Mouse (Mus musculus) kidney, embryonic 16.5 days (tissue): ENCODE measurements around the gene Rfx1. TPM values are rescaled to one million over a fixed set of nuclear protein-coding genes. Genes with fewer than 3 reads are reported as not detected.
A peak's percentile ranks its signal among the peaks of the same experiment; 100 is the strongest.

ENCODE experiments used
- ATAC-seq: fragments of 200-750 bp; cut with Nextera tagmentation; 2 replicates; pipeline ENCODE4 v1.8.0; 2017; ENCODE audit warnings: moderate TSS enrichment; ENCODE audit not compliant: low FRiP score, low TSS enrichment
- H3K27ac ChIP-seq: fragments of 300-500 bp; sonication (generic); 2 replicates; pipeline ENCODE4 v1.5.1; 2014; ENCODE audit warnings: low read length
- H3K27me3 ChIP-seq: fragments of 300-500 bp; sonication (generic); 2 replicates; pipeline ENCODE4 v1.6.1; 2014; ENCODE audit warnings: low read length, control low read depth, mixed read lengths; ENCODE audit not compliant: insufficient read depth
- H3K36me3 ChIP-seq: fragments of 300-500 bp; sonication (generic); 2 replicates; pipeline ENCODE4 v1.6.1; 2014; ENCODE audit warnings: low read length, control low read depth, mixed read lengths; ENCODE audit not compliant: insufficient read depth
- H3K4me1 ChIP-seq: fragments of 300-500 bp; sonication (generic); 2 replicates; pipeline ENCODE4 v1.6.1; 2014; ENCODE audit warnings: low read length, control low read depth, mixed read lengths; ENCODE audit not compliant: insufficient read depth
- H3K4me2 ChIP-seq: fragments of 300-500 bp; sonication (generic); replicated peaks from 2 replicates; pipeline ENCODE4 v1.6.1; 2014; ENCODE audit warnings: low read depth, low read length
- H3K4me3 ChIP-seq: fragments of 300-500 bp; sonication (generic); 2 replicates; pipeline ENCODE4 v1.5.1; 2014; ENCODE audit warnings: mild to moderate bottlenecking, low read length
- H3K9ac ChIP-seq: fragments of 300-500 bp; sonication (generic); replicated peaks from 2 replicates; pipeline ENCODE4 v1.6.1; 2014; ENCODE audit warnings: low read length
- H3K9me3 ChIP-seq: fragments of 300-500 bp; sonication (generic); 2 replicates; pipeline ENCODE4 v1.6.1; 2016; ENCODE audit warnings: low read length, control low read depth
- WGBS: fragments of 180-500 bp; shearing (Covaris S2); extraction: QIAGEN DNeasy Blood & Tissue Kit; methylation state at CpG from one replicate; pipeline ENCODE4 v1.1.7; 2014; 5-methylcytosine and 5-hydroxymethylcytosine counted together
- polyA plus RNA-seq: library from polyadenylated mRNA; unstranded; fragments of >200 nt; fragmentation: Nextera tagmentation; extraction: Ambion mirVana; gene quantifications from 2 replicates; pipeline ENCODE4 v1.2.1, GENCODE M21; 2015

Rfx1 gene
- polyA plus RNA-seq, 1 experiment from 2014 or later: 10.5 TPM

DNA sequence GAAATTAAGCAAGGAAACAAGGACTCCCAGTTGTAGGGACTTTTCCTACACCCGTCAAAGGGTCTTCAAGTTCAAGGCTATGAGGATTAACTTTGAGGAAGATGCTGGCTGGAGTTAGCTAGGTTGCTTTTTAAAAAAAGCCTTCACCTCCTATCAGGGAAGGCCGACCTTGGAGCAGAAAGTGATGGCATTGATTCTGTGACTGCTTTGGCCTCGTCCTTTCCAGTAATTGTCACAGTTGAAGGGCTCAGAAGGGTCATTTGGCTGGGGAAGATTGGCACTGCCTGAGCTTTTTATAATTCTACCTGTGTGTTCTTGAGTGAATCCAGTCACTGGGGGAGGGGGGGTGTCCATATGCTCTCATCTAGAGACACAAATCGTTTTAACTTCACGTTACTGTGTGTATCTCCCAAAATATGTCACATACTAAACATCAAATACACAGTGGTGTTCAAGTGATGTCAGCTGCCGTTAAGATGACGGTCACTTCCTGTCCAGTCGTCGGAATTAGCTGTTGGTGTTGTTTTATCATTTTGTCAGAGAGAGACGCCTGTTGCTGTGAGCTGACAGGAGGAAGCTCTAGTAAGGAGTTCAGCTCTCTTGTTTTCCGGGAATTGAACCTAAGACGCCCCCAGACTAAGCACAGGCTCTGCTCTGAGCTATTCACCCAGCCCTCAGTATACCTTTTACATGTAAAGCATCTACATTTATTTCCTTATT lies 1.8 kb downstream of the Rfx1 start:
- H3K4me3 ChIP-seq: no peak overlapping the region
- H3K27ac ChIP-seq: 0 out of 2 replicates have a peak overlapping the region, but pooled peaks have one; percentile 17
- no peak overlapping the region for H3K9ac ChIP-seq
- no peaks in the 10 kb centered on the region for H3K36me3 ChIP-seq
- ATAC-seq: no peak
- no peaks in the 10 kb centered on the region for H3K9me3 ChIP-seq
- H3K27me3 ChIP-seq: no peaks in the 10 kb centered on the region
- WGBS: 43% methylated on average over 12 of the region's 12 CpGs
- peak overlapping the region; percentile 62 for H3K4me2 ChIP-seq
- H3K4me1 ChIP-seq: peaks cover 53% of the 10 kb centered on the region

DNA sequence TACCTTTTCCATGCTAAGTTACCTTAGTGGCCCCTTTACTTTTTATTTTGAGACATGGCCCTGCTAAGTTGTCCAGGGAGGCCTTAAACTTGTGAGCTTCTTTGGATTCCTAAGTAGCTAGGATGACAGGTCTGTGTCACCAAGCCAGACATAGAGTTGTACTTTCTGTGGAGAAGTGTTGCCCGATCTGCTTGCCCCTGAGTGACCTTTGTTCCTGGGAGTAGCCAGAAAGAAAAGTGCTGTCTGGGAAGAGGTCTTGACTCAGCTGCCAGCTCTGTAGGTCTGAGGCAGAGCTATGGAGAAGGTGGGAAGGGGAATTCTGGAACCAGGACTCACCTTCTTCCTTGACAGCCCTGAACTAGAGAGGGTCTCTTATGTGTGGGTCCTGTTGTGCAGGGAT lies 2.5 kb downstream of the Rfx1 start:
- Histone ChIP-seq H3K9ac (0 out of 2 replicates have a peak overlapping the region, but pooled peaks have one; percentile 32), H3K27ac (no peak overlapping the region), H3K9me3 (no peaks in the 10 kb centered on the region), H3K4me1 (peaks cover 53% of the 10 kb centered on the region), H3K4me2 (no peak overlapping the region), H3K27me3 (no peaks in the 10 kb centered on the region), H3K36me3 (no peaks in the 10 kb centered on the region), H3K4me3 (no peak overlapping the region)
- no peak for ATAC-seq
- WGBS: 13% methylated on average over 1 of the region's 1 CpGs

GRCm38 (mm10) chr8:84069750-84070149 lies 3.1 kb downstream of the Rfx1 start:
- Histone ChIP-seq H3K27me3 (no peaks in the 10 kb centered on the region), H3K9ac (no peak overlapping the region), H3K27ac (no peak overlapping the region), H3K36me3 (no peaks in the 10 kb centered on the region), H3K4me2 (no peak overlapping the region), H3K9me3 (no peaks in the 10 kb centered on the region), H3K4me1 (peaks cover 53% of the 10 kb centered on the region), H3K4me3 (no peak overlapping the region)
- no peak for ATAC-seq
- 69% methylated on average over 2 of the region's 2 CpGs for WGBS

DNA sequence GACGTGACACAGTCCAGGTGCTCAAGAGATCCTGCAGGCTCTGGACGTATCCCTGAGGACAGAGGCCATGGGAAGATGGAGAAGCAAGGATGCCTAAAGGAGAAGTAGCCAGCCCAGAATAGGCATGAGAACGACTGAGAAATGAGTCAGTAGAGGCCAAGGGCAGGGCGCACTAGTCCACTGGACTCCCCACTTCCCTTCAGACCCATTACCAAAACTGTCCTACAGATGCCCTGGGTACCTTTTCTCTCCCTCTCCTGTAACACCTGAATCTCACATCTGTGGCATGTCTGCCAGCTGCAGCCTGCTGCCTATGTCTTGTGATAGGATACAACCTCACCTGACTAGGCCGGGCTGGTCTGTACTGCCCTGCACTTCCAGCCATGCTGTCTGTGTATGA lies 3.6 kb downstream of the Rfx1 start:
- no peaks in the 10 kb centered on the region for H3K9me3 ChIP-seq
- 81% methylated on average over 5 of the region's 5 CpGs for WGBS
- no peak overlapping the region for H3K4me3 ChIP-seq

GRCm38 (mm10) chr8:84070667-84071066 lies 4.0 kb downstream of the Rfx1 start:
- ATAC-seq: no peak
- no peaks in the 10 kb centered on the region for H3K27me3 ChIP-seq
- H3K27ac ChIP-seq: no peak overlapping the region
- 89% methylated on average over 2 of the region's 2 CpGs for WGBS
- H3K36me3 ChIP-seq: no peaks in the 10 kb centered on the region
- H3K9ac ChIP-seq: no peak overlapping the region
- H3K9me3 ChIP-seq: no peaks in the 10 kb centered on the region
- no peak overlapping the region for H3K4me3 ChIP-seq
- no peak overlapping the region for H3K4me2 ChIP-seq
- peaks cover 53% of the 10 kb centered on the region for H3K4me1 ChIP-seq

More for the DNA sequence above, 3.6 kb downstream of the Rfx1 start:
- H3K4me1 ChIP-seq: peaks cover 53% of the 10 kb centered on the region
- no peak overlapping the region for H3K27ac ChIP-seq
- no peaks in the 10 kb centered on the region for H3K27me3 ChIP-seq
- ATAC-seq: no peak
- no peaks in the 10 kb centered on the region for H3K36me3 ChIP-seq
- H3K9ac ChIP-seq: no peak overlapping the region
- H3K4me2 ChIP-seq: no peak overlapping the region

- Histone ChIP-seq H3K9me3 (no peaks in the 10 kb centered on the region), H3K4me2 (no peak overlapping the region), H3K4me1 (peaks cover 51% of the 10 kb centered on the region), H3K27ac (no peak overlapping the region), H3K36me3 (no peaks in the 10 kb centered on the region), H3K4me3 (no peak overlapping the region), H3K27me3 (no peaks in the 10 kb centered on the region), H3K9ac (no peak overlapping the region)
- WGBS: 56% methylated on average over 3 of the region's 3 CpGs
- no peak for ATAC-seq
These were observed 5.3 kb downstream of the Rfx1 start for GRCm38 (mm10) chr8:84071921-84072320.

- no peak overlapping the region for H3K9ac ChIP-seq
- ATAC-seq: no peak
- H3K4me3 ChIP-seq: no peak overlapping the region
- H3K36me3 ChIP-seq: no peaks in the 10 kb centered on the region
- H3K4me2 ChIP-seq: no peak overlapping the region
- 86% methylated on average over 10 of the region's 10 CpGs for WGBS
- no peaks in the 10 kb centered on the region for H3K9me3 ChIP-seq
- peaks cover 50% of the 10 kb centered on the region for H3K4me1 ChIP-seq
- 0 out of 2 replicates have a peak overlapping the region, but pooled peaks have one; percentile 13 for H3K27ac ChIP-seq
- no peaks in the 10 kb centered on the region for H3K27me3 ChIP-seq
These were observed 5.7 kb downstream of the Rfx1 start for GRCm38 (mm10) chr8:84072321-84072720.

DNA sequence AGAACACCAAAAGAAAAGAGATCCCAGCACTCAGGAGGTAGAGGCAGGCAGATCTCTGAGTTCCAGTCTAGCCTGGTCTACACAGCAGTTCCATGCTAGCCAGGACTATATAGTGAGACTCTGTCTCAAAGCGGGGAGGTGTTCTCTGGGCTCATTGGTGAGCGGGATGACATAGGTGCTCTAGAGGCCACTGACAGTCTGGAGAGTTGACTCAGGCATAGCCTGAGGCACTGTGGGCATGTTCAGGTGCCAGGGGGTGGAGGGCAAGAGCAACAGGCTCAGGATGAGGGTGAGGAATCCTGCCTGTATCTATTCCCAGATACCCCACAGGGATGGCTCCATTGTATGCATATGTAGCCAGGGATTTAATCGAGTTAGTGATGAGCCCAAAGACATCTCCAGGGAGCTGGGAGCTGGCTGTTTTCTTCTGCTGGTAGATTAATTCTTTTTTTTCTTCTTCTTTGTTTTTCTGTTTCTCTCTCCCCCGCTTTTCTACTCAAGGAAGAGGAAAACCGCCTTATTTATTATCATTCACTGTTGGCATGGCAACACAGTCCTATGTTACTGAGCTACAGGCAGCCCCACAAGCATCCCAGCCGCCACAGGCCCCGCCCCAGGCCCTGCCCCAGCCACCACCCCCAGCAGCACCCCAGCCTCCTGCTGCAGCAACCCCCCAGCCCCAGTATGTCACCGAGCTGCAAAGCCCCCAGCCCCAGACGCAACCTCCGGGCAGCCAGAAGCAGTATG lies 6.8 kb downstream of the Rfx1 start:
- H3K9ac ChIP-seq: no peak overlapping the region
- no peak overlapping the region for H3K4me2 ChIP-seq
- peaks cover 39% of the 10 kb centered on the region for H3K4me1 ChIP-seq
- no peaks in the 10 kb centered on the region for H3K36me3 ChIP-seq
- no peak overlapping the region for H3K4me3 ChIP-seq
- H3K9me3 ChIP-seq: no peaks in the 10 kb centered on the region
- no peak for ATAC-seq
- no peaks in the 10 kb centered on the region for H3K27me3 ChIP-seq
- 53% methylated on average over 10 of the region's 10 CpGs for WGBS
- H3K27ac ChIP-seq: 0 out of 2 replicates have a peak overlapping the region, but pooled peaks have one; percentile 20

DNA sequence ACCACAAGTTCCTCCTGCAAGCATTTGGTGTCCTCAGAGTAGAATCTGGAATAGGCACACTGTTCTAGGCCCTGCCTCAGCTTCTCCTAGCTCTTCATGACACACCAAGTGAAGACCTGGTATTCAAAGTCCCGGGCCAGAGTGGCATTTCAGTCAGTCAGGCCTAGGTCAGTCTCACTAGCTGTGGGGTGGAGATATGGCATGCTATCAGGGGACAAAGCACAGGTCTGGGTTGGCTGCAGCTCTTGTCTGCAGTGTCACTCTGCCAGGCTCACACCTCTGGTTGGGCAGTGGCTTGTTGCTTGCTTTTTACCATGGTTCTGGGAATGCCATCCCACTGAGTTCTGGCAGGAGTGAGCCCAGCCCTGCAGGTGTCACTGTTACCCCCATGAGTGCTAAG lies 9.8 kb downstream of the Rfx1 start:
- ATAC-seq: no peak
- 85% methylated on average over 1 of the region's 1 CpGs for WGBS
- no peaks in the 10 kb centered on the region for H3K9me3 ChIP-seq
- H3K4me3 ChIP-seq: no peak overlapping the region
- no peak overlapping the region for H3K9ac ChIP-seq
- no peak overlapping the region for H3K27ac ChIP-seq
- H3K36me3 ChIP-seq: peaks cover 19% of the 10 kb centered on the region
- H3K4me1 ChIP-seq: peaks cover 21% of the 10 kb centered on the region
- no peak overlapping the region for H3K4me2 ChIP-seq
- no peaks in the 10 kb centered on the region for H3K27me3 ChIP-seq

DNA sequence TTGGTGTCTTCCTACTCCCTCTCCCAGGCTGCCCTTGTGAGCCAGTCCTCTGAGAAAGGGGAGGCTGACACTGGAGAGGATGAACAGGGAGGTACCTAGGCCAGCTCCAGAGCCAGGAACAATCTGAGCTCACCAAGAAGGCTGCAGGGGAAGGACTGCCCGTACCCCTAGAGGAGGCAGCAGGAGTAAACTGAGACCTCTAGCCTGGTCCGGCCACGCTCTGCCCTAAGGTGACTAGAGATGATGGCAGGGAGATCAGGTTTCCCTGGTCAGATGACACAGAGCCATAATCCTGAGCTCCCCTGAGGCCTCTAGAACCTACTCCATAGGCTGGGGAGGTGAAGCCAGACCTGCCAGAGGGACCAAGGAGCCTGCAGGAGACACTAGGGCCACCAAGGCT lies 10.2 kb downstream of the Rfx1 start:
- Histone ChIP-seq H3K9ac (no peak overlapping the region), H3K4me2 (no peak overlapping the region), H3K9me3 (no peaks in the 10 kb centered on the region), H3K4me1 (peaks cover 17% of the 10 kb centered on the region), H3K4me3 (no peak overlapping the region), H3K36me3 (peaks cover 21% of the 10 kb centered on the region), H3K27ac (no peak overlapping the region), H3K27me3 (no peaks in the 10 kb centered on the region)
- WGBS: 36% methylated on average over 3 of the region's 3 CpGs
- peak; percentile 27; the same call in 1 of the 2 replicates for ATAC-seq
